Mouse (Mus musculus) cerebellum, adult 2 months (tissue): ENCODE measurements around the gene Lrrc45. TPM values are rescaled to one million over a fixed set of nuclear protein-coding genes. Genes with fewer than 3 reads are reported as not detected.

Experiments
- DNase-seq, 2 experiments: peaks; one replicate each; pipeline ENCODE4 v3.0.0; 2021
- H3K27ac ChIP-seq: fragments of 200-500 bp; 2 replicates; pipeline ENCODE4 v1.5.1; 2012; ENCODE audit warnings: low read length, control low read depth, inconsistent platforms; ENCODE audit not compliant: insufficient read depth
- H3K27me3 ChIP-seq: fragments of 200-500 bp; 2 replicates; pipeline ENCODE4 v1.6.1; 2012; ENCODE audit warnings: inconsistent platforms, mild to moderate bottlenecking, low read length, moderate library complexity; ENCODE audit not compliant: control insufficient read depth, insufficient read depth
- H3K4me1 ChIP-seq: fragments of 200-500 bp; 2 replicates; pipeline ENCODE4 v1.6.1; 2011; ENCODE audit warnings: low read length; ENCODE audit not compliant: control insufficient read depth, insufficient read depth
- H3K4me3 ChIP-seq: fragments of 200-500 bp; replicated peaks from 2 replicates; pipeline ENCODE3; 2011; ENCODE audit warnings: mild to moderate bottlenecking, low read depth, low read length, control low read depth; ENCODE audit not compliant: insufficient read depth
- CTCF ChIP-seq: fragments of 200-500 bp; IDR thresholded peaks from 2 replicates; pipeline ENCODE4 v1.5.1; 2011; ENCODE audit warnings: low read depth, mild to moderate bottlenecking, control low read depth, low read length, moderate library complexity, borderline replicate concordance; ENCODE audit not compliant: insufficient read depth
- POLR2A ChIP-seq: fragments of 200-500 bp; IDR thresholded peaks from 2 replicates; pipeline ENCODE4 v1.6.1; 2011; ENCODE audit warnings: low read length, control low read depth, borderline replicate concordance; ENCODE audit not compliant: insufficient read depth
- WGBS: fragments of 180-500 bp; shearing (Covaris S2); methylation state at CpG from one replicate; pipeline ENCODE4 v1.1.7; 2018; 5-methylcytosine and 5-hydroxymethylcytosine counted together
- polyA plus RNA-seq: library from polyadenylated mRNA; depleted of rRNA; stranded (reverse); fragments of >200 nt; gene quantifications from 2 replicates; pipeline ENCODE4 v1.2.3, GENCODE M21; 2012

The Lrrc45 gene
- polyA plus RNA-seq, 1 experiment = 96.0 TPM

GRCm38 (mm10) chr11:120679909-120680308, 33.8 kb upstream of the Lrrc45 start:
- peaks cover 6% of the 10 kb centered on the region; the same call in 1 of the 2 replicates for H3K4me1 ChIP-seq
- no peaks in the 10 kb centered on the region for H3K27me3 ChIP-seq
- no peak overlapping the region for H3K4me3 ChIP-seq
- TF ChIP-seq CTCF = peak; percentile 44; the same call in 1 of the 2 replicates
- no peak for TF ChIP-seq POLR2A
- no peak overlapping the region for H3K27ac ChIP-seq
- no peak for DNase-seq
- WGBS = 74% methylated on average over 3 of the region's 3 CpGs

- TF ChIP-seq CTCF = no peak
- TF ChIP-seq POLR2A = no peak
- DNase-seq = no peak
- H3K4me1 ChIP-seq = peaks cover 6% of the 10 kb centered on the region; the same call in 1 of the 2 replicates
- H3K27me3 ChIP-seq = no peaks in the 10 kb centered on the region
- H3K27ac ChIP-seq = no peak overlapping the region
- H3K4me3 ChIP-seq = no peak overlapping the region
- WGBS = 92% methylated on average over 5 of the region's 5 CpGs
These were observed 31.0 kb upstream of the Lrrc45 start for GRCm38 (mm10) chr11:120682683-120683082.

GRCm38 (mm10) chr11:120683536-120683935, 30.2 kb upstream of the Lrrc45 start:
- DNase-seq = no peak
- 91% methylated on average over 3 of the region's 3 CpGs for WGBS
- Histone ChIP-seq H3K27me3 (no peaks in the 10 kb centered on the region), H3K4me1 (peaks cover 6% of the 10 kb centered on the region; the same call in 1 of the 2 replicates), H3K4me3 (no peak overlapping the region), H3K27ac (no peak overlapping the region)
- TF ChIP-seq POLR2A (no peak), CTCF (no peak)

- Histone ChIP-seq H3K27ac (no peak overlapping the region), H3K4me3 (no peak overlapping the region), H3K27me3 (no peaks in the 10 kb centered on the region), H3K4me1 (peaks cover 6% of the 10 kb centered on the region; the same call in 1 of the 2 replicates)
- 70% methylated on average over 2 of the region's 2 CpGs for WGBS
- no peak for TF ChIP-seq CTCF
- no peak for DNase-seq
These were observed 29.6 kb upstream of the Lrrc45 start for GRCm38 (mm10) chr11:120684086-120684485.

GRCm38 (mm10) chr11:120684660-120685059, 29.1 kb upstream of the Lrrc45 start:
- WGBS = 89% methylated on average over 2 of the region's 2 CpGs
- DNase-seq = no peak
- Histone ChIP-seq H3K4me1 (peaks cover 6% of the 10 kb centered on the region; the same call in 1 of the 2 replicates), H3K4me3 (no peak overlapping the region), H3K27ac (no peak overlapping the region), H3K27me3 (no peaks in the 10 kb centered on the region)
- TF ChIP-seq CTCF (no peak), POLR2A (no peak)

GRCm38 (mm10) chr11:120686650-120687272, 27.0 kb upstream of the Lrrc45 start:
- no peak for DNase-seq
- WGBS = 75% methylated on average over 20 of the region's 20 CpGs
- H3K4me3 ChIP-seq = no peak overlapping the region
- TF ChIP-seq POLR2A = no peak
- no peak for TF ChIP-seq CTCF
- 0 out of 2 replicates have a peak overlapping the region, but pooled peaks have one; percentile 44 for H3K27ac ChIP-seq
- no peaks in the 10 kb centered on the region for H3K27me3 ChIP-seq
- peaks cover 6% of the 10 kb centered on the region; the same call in 1 of the 2 replicates for H3K4me1 ChIP-seq

- Histone ChIP-seq H3K27me3 (no peaks in the 10 kb centered on the region), H3K4me3 (no peak overlapping the region), H3K27ac (no peak overlapping the region), H3K4me1 (peaks cover 4% of the 10 kb centered on the region)
- 48% methylated on average over 3 of the region's 3 CpGs for WGBS
- TF ChIP-seq CTCF (no peak), POLR2A (no peak)
- DNase-seq = no peak
These were observed 24.4 kb upstream of the Lrrc45 start for GRCm38 (mm10) chr11:120689365-120689764.

- DNase-seq = no peak
- peaks cover 4% of the 10 kb centered on the region for H3K4me1 ChIP-seq
- H3K27ac ChIP-seq = no peak overlapping the region
- H3K4me3 ChIP-seq = no peak overlapping the region
- H3K27me3 ChIP-seq = no peaks in the 10 kb centered on the region
- 27% methylated on average over 4 of the region's 4 CpGs for WGBS
- TF ChIP-seq CTCF (no peak), POLR2A (no peak)
These were observed 21.2 kb upstream of the Lrrc45 start for GRCm38 (mm10) chr11:120692471-120693011.
